Mouse (Mus musculus): ENCODE results near the gene Eef2k.
"Not testable (repeated sequence)": the region's sequence is repeated elsewhere in the genome, so short reads cannot be mapped to it uniquely, and the experiment has no call there.

The Eef2k gene

DNA sequence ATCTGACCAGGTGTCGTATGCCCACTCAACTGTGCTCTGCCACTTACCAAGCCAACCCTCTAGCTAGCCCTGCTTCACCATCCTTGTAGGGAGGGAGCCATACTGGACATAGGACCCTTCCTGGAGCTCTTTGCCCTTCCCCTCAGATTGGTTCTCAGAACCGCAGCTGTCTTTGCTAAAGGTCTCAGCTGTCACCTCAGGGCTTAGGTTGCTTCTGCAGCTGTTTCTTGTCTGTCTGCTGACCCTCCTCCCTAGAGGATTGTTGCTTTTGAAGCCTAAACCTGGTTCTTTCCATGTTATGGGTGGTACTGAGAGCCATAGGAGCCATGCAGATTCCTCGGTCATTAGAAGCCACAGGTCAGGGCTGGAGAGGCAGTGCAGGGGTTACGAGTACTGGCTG lies 40.0 kb downstream of the Eef2k start:
- no peak for DNase-seq

DNA sequence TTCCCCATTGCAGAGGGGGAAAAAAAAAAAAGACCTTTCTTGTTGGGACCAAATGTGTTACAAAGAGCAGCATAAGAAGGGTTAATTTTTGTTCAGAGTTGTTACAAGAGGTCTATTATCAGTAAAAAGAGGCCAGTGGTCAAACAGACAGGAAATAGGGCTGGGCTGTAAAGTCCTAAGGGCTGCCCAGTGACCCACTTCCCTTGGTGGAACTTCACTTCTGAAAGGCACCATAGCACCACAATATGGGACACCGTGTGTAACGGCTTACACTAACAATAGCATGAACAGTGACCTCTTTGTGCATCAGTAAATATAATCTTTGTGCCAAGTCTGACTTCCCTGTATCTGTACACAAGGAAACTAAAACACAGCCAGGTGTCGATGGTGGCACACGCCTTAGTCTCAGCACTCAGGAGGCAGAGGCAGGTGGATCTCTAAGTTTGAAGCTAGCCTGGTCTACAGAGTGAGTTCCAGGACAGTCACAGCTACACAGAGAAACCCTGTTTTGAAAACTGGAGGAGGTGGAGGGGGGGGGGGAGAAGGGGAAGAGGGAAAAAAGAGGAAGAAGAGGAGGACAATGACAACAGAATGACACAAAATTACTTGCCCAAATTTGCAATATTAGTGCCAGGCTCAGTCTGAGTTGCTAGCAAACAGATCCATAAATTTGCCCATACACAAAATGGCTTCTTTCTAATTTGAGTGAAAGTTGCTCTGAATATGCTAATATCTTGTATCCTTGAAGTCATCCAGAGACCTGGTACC lies 41.1 kb downstream of the Eef2k start:
- no peak for DNase-seq

DNA sequence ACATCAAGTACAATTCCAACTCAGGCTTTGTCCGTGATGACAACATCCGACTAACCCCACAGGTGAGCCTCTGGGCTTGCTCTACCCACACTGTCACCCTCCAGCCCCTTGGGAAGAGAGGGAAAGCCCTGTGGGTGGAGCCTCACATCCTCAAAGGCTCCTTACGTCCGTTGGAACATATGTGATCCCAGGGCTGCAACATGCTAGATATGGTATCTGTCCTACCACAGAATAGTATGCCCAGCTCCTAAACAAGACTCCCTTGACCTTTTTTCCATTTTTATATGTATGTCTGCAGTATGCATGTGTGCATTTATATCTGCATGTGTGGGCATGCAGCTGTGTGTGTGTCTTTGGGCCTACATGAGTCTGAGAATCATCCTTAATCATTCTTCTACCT lies 42.1 kb downstream of the Eef2k start:
- DNase-seq: no peak

DNA sequence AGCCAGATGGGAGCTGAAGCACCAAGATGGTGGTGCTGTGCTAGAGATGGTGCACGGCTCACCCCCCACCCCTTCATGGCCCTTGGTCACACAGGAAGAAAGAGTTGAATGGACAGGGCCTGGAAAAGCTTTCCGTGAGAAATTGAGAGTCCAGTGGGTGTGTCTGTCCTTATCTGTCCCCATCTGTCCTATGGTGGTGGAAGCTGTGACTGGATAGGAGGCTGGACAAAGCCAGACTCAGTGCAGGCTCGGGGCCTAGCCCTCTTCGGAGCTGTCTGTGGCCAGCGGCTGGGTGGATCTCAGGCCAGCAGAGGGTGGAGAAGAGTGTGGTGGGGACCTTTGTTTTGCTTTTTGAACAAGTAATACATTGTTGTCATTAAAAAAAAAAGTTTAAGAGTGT lies 50.5 kb downstream of the Eef2k start:
- DNase-seq: no peak

DNA sequence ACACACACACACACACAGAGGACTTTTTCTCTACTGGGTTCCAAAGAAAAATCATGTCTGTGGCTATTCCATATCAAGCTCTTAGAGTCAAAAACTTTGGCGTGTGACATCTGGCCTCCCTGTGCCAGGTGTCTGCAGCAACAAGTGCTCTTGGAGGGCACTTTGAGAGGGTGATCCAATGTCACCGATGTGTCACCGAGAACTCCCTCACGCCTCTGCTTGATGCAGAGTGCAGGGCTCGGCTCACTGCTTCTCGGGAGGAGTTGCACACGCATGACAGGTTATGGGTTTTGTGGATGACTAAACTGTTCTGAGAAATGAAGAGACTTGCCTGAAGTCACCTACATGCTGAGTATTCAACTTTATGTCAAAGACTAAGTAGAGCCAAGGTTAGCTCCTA lies 54.4 kb downstream of the Eef2k start:
- no peak for DNase-seq

DNA sequence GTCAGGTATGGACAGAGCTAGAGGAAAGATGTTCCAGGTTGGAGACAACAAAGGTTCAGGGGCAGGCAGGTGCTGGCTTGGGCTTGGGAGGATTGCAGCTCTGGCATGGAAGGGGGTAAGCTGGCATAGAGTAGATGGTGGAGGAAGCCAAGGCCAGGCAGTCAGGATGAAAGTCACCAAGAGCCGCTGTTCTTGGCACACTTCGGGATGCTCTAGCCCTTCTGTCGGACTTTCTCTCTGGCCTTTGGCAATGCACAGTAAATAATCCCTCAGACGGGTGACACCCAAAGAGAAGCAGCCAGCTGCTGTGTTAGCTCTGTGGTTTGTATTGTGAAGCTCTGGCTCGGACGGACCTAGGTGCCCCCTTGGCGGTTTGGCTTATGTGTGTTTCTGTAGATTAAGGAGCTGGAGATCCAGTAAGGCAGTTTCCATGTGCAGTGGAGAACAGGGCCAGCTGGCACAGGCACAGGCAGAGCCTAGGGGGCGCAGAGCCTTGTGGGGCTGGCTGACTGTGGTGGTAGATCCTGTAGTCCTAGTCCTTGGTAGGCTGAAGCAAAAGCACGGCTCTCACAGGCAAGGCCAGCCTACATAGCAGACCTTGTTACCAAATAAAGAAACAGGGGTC lies 55.2 kb downstream of the Eef2k start:
- DNase-seq: peak; percentile 71

DNA sequence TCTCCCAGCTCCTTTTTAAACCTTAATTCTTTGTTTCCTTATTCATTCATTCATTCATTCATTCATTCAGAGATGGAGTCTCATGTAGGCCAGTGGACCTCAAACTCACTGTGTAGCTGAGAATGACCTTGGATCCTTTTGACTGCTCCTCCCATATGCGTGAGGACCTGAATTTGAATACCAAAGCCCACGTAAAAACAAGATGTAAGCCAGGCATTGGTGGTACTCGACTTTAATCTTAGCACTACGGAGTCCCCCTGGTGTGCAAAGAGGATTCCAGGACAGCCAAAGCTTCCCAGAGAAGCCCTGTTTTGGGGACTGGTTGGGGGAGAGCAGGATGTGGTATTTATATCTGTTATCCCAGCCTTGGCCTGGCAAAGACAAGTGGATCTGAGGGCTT lies 57.6 kb downstream of the Eef2k start:
- no peak for DNase-seq

DNA sequence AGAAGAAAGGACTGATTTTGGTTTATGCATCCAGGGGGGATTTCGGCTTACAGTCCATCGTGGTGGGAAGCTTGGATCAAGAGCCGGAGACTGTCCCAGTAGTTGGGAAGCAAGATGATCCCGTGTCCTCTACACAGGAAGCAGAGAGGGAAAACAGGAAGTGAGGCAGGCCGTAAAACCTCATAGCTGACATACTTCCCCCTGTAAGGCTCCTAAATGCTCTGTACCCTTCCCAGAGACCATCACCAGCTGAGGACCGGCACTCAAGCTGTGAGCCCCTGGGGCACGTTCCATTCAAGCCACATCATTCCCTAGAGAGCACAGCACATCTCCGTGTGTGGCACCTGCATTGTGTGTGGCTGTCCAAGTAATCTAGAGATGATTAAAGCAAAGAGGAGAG lies 59.1 kb downstream of the Eef2k start:
- DNase-seq: no peak

DNA sequence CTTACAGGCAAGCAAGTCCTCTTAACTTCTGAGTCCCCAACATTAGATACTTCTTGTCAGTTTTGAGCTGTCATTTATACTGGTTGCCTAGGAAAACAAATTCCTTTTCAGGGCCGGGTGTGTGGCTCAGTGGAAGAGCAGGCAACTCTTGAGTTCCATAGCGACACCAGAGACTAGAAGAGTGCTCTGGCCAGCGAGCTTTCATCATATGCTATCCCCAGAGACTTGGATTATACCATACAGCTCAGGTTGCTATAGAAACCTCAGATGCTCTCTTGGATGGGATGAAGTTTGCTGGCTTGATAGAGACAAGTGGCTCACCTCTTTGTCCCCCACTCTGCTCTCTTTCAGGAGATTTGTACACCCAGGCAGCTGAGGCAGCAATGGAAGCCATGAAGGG lies 60.3 kb downstream of the Eef2k start:
- DNase-seq: no peak

DNA sequence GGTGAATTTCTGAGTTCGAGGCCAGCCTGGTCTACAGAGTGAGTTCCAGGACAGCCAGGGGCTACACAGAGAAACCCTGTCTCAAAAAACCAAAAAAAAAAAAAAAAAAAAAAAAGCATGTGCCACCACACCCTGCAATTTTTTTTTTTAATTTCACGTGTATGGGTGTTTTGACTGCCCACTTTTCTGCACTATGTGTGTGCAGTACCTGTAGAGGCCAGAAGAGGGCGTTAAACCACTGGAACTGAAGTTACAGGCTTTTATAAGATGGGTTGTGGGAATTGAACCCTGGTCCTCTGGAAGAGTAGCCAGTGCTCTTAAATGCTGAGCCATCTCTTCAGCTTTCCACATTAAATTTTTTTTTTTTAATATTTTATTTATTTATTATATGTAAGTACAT lies 67.5 kb downstream of the Eef2k start:
- DNase-seq: not testable (repeated sequence)

DNA sequence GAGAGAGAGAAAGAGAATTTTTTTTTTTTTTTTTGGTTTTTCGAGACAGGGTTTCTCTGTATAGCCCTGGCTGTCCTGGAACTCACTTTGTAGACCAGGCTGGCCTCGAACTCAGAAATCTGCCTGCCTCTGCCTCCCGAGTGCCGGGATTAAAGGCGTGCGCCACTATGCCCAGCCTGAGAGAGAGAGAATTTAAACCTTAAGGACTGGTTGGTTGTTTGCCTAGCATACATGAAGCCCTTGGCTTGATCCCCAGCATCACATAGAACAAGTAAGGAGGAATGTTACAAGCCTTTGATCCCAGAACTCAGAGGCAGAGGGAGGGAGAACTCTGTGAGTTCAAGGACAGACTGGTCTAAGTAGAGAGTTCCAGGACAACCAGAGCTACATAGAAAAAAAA lies 68.6 kb downstream of the Eef2k start:
- DNase-seq: not testable (repeated sequence)

DNA sequence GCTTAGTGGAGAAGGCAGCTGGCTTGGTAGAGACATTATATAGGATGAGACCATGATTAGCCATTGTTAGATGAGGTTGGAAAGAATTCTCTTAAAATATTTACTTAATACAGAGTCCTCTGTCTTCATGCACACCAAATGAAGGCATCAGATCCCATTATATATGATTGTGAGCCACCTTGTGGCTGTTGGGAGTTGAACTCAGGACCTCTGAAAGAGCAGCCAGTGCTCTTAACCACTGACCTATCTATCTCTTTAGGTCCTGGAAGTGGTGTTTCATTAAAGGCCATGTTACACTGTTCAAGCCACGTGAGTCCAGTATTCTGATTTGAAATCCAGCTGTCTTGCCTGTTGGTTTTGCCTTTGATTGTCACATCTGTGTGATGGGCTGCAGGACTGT lies 70.7 kb downstream of the Eef2k start:
- DNase-seq: no peak

DNA sequence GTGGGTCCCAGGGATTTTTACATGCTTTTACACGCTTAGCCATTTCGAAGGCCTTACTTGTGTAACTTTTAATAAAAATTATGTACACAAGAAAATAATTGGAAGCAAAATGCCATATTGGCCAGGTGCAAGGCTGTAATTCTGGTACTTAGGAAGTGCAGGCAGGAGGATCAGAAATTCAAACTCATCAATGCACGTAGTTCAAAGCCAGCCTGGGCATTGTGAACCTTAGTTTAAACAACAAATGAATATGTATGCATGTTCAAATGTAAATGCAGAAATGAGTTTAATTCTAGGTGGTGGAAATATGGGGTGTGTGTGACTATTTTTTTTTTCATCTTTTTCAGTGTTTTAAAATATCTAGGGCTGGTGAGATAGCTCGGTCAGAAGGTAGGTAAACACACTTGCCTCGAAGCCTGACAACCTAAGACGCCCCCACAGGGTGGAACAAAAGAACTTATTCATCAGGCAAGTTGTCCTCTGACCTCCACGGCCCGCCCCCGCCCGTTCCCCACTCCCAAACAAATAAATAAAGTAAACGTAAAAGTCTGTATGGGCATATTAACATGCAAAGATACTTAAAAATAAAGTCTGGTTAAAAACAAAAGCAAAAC lies 73.7 kb downstream of the Eef2k start:
- DNase-seq: no peak

DNA sequence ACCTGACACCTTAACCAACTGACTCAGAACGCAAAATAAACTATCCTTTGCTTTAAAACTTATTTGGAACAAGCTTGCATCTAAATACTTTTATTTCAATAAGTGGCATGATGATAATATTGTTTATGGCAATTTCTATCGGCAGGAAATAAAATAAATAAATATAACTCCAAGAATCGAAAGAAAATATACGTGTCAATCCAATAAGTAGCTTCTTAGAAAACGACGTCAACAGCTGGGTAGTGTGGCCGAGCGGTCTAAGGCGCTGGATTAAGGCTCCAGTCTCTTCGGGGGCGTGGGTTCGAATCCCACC lies 74.6 kb downstream of the Eef2k start:
- no peak for DNase-seq

DNA sequence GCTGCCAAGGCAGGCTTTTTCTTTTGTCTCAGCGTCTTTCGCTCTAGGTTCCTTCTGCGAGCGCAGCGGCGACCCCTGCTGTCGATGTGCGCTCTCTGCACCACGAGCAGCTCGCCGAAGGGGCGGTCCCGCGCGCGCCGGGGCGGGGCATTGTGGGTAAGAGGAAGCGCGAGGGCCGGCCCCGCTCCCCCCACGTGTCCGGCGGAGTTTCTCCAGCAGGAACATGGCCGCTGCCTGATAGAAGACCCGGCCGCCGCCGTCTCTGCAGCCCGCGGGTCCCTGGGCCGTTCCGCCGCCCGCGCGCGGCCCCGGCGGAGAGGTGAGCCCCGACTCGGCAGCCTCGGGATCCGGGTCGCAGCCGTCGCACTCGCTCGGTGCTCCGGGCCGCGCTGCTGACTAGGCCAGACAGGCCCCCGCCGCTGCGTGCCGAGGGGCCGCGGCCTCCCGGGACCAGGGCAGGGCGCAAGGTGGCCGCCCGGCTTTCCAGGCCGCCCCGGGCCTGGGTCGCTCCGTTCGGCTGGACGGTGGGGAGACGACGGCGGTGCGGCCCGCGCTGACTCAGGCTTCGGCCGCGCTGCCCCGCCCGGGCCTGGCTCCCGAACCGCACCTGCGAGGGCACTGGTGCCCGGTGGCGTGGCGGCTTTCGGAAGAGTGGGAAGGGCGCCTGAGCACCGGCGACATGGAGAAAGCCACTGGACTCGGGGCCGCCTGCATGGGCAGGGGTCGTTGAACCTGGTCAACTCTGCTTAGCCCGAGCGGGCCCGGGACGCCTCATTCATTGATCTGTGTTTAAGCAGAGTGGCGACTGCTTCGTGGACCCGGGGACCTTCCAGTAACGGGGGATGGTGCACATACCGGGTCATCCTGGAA lies 75.2 kb downstream of the Eef2k start, which contains the start of gene Polr3e:
Gene Polr3e (plus strand): TSS at position 153 of the 870 bp plus-strand sequence.
- peak; percentile 100 for DNase-seq

DNA sequence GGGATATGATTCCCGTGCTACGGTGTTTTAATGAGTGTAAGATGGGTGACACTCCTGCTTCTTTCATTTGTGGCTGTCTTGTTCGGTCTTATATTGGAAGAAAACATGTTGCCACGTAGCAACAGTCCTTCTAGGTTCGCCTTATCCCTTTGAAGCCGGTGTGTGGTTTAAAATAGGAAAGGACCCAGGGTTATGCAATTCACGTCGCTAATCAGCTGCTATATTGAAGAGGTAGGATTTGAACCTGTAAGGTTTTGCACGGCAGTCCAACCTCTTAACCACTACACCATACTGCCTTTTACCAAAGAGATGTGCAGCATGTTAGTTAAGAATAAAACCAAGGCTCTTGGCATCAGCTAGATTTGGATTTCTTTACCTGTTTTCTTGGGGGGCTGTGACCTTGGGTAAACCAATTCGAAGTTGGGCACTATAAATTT lies 75.9 kb downstream of the Eef2k start:
- DNase-seq: peak; percentile 82

DNA sequence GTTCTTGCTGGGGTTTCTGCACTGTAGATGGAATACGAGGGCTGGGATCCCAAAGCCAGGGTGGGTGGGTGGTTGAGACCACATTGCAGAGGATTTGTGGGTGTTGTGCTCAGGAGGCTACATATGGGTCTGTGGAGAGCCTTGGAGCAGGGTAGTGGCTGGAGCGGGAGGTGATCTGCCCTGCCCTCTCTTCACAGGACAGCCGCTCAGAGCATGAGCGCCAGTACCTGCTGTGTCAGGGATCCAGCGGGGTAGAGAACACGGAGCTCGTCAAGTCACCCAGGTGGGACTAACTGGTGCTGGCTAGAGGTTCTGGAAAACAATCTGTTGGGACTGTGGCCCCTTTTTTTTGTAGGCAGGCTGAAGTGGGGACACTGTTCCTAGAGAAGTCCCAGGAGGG lies 90.5 kb downstream of the Eef2k start:
- DNase-seq: no peak

DNA sequence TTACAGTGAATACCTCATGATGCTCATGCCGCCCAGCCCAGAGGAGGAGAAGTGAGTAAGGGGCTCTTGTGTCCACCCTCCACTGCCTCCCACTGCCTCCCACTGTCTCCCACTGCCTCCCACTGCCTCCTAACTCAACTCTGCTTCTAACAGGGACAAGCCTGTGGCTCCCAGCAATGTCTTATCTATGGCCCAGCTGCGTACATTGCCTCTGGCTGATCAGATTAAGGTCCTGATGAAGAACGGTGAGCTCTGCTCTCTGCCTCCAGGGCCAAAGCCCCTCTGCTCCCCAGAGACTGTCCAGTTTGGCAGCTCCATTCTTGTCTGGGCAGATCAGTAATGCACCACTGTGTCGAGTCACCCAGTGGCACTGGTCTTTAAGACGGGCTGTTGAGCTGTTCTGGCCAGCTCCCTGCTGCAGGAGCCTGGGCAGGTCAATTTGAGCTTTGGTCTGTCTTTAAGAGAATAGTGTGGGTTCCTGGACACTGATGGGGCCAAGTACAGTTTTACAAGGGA lies 91.1 kb downstream of the Eef2k start:
- no peak for DNase-seq

DNA sequence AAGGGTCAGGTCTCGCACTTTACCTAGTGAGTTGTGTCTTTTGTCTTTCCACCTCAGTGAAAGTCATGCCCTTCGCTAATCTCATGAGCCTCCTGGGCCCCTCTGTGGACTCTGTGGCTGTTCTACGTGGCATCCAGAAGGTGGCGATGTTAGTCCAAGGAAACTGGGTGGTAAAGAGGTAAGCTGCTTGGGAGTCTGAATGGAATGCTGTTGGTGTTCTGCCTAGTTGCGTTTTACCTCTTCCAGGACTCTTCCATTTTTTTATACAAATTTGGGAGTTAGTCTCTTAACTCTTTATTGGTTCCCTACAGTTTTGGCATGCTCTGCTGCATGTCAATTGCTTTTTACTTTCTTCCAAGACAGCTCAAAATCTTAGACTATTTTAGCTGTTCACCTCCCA lies 92.1 kb downstream of the Eef2k start:
- DNase-seq: no peak

DNA sequence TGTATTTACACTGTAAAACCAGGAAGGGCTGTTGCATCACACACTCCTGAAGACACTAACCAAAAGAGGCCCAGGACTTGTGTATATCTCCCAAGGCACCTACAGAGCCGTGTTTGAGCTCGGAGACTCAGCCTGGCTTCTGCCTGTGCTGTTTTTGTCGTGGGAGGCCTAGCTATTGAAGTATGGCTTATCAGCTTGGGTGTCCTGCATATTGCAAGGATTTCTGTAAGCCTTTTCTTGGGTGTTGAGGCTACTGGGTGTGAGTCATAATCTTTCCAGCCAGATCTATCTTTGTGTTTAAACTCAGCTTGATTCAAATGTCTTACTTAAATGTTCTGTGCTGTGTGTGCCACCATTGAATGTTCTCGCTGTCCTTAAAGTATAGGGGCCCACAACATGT lies 93.9 kb downstream of the Eef2k start:
- no peak for DNase-seq

DNA sequence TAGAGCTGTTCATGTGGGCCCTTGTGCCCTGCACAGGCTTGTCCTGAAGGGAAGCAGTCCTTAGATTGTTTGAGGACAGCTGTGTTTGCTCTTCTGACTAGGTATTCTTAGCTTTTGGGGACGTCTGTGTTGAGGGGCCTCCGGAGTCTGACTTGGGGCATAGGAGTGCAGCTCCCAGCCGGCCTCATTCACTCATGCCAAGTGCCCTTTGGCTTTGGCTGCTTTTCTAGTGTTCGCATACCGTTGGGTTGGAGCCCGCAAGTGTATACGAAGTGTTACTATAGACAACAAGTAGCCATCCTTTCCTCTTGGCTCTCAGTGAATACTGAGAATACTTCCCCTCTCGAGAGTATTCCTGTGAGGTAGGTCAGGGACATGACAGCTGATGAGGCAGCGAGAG lies 95.6 kb downstream of the Eef2k start:
- no peak for DNase-seq

DNA sequence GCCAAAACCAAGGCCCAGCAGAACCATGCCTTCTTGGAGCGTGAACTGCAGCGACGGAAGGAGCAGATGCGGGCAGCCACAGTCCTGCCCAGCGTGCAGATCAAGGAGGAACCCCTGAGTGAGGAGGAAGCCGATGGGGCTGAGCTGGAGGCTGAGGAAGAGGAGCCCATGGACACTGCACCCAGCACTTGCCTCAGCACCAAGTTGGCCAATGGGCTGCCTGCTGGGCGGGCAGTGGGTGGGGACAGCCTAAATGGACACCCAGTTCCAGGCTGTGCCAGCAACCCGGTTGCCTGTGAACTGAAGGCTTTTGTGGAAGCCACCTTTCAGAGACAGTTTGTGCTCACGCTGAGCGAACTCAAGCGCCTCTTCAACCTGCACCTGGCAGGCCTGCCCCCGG lies 97.7 kb downstream of the Eef2k start:
- DNase-seq: no peak

DNA sequence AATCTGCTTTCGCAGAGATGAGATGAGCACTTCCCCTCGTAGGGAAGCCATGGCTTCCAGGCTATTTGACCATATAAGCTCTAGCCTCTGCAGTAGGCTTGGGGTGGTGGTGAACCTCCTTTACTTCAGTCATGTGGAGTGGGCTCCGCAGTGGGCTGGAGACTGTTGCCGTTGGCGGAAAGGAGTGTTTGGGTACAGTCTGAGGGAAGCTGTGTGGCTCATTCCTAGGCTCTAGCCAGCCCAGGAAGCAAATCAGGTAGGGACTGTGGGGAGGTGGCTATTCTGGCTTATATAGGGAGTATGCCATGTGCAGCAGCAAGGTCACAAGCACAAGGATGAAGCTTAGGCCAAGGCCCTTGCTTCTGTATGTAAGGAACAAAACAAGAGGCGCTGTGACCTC lies 98.6 kb downstream of the Eef2k start:
- DNase-seq: no peak

Measured in cerebellum, adult 9-10 months (tissue).